Mouse (Mus musculus): ENCODE measurements around the gene Il1rapl1.

- TF ChIP-seq TAL1 (conservative IDR thresholded peaks at IDR 0.05; ENCODE audit: low read depth, low read length) (no peak), CTCF (IDR thresholded peaks at IDR 0.05; ENCODE audit: low read depth, low read length) (no peak)
Observed at GRCm38 (mm10) chrX:88093936-88094569, 21.4 kb downstream of the Il1rapl1 start.
